Mouse (Mus musculus): ENCODE measurements around the gene Stx11. TPM values are rescaled to one million over a fixed set of nuclear protein-coding genes. Genes with fewer than 3 reads are reported as not detected.

Stx11 gene
- polyA plus RNA-seq, 2 experiments, result 2.1 to 4.4 TPM

DNA sequence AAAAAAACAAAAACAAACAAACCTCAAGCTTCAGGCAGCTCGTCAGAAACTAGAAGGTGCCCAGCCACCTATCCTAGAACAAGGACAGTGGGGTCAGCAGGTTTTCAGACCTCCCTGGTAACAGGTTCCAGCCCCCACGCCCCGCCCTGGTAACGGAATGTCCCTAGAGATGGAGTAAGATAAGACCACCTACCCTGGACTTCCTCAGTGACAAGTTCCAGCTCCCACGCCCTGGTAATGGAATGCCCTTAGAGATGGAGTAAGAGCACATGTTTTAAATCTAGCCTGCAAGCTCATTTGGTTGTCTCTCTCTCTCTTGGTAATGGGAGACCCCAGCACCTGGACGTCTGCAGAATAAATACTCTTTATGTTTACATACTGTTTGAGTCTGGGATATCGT lies 48.3 kb downstream of the Stx11 start:
- ATAC-seq (ENCODE audit: low FRiP score, low read depth) (no peak), DNase-seq (ENCODE audit: low spot score) (no peak)
- no peaks in the 10 kb centered on the region for H3K9me3 ChIP-seq (ENCODE audit: control insufficient read depth, low read length)
- H3K27ac ChIP-seq (replicated peaks; ENCODE audit: low read depth, low read length), result no peak overlapping the region
- no peaks in the 10 kb centered on the region for H3K36me3 ChIP-seq (ENCODE audit: control insufficient read depth, insufficient read depth, low read length)
- H3K4me1 ChIP-seq (ENCODE audit: control insufficient read depth, insufficient read depth, low read length), result peaks cover 3% of the 10 kb centered on the region; the same call in 1 of the 2 replicates
- H3K27me3 ChIP-seq (ENCODE audit: control insufficient read depth, insufficient read depth, low read length), result no peaks in the 10 kb centered on the region
- no peak overlapping the region for H3K4me2 ChIP-seq (replicated peaks; ENCODE audit: low read depth, low read length, severe bottlenecking)
- H3K9ac ChIP-seq (ENCODE audit: low read depth, low read length, severe bottlenecking), result no peak overlapping the region
- 61% methylated on average over 7 of the region's 7 CpGs for WGBS
- no peak overlapping the region for H3K4me3 ChIP-seq (replicated peaks; ENCODE audit: low read length)
- no peak for TF ChIP-seq POLR2A (IDR thresholded peaks at IDR 0.05; ENCODE audit: borderline replicate concordance, extremely low read depth, insufficient read depth, insufficient read length)

DNA sequence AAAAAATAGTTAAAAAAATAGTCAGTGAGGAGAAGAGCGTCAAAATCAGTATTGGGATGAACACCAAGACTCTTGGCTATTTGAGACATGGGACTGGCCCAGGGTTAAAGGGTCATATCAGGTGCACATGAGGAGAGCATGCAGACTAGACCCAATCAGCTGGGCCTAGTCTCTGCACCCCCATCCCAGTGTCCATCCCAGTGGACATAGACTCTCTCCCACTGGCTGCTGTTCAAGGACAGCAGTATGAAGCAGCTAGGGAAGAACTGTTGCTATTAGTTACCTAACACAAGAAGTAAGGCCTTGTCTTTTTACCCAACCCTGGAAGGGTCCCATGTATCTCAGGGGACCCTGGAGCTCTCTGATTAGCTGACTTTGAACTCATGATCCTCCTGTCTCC lies 49.9 kb downstream of the Stx11 start:
- no peaks in the 10 kb centered on the region for H3K27me3 ChIP-seq (ENCODE audit: control insufficient read depth, insufficient read depth, low read length)
- H3K4me3 ChIP-seq (replicated peaks; ENCODE audit: low read length), result no peak overlapping the region
- DNase-seq (ENCODE audit: low spot score) (no peak), ATAC-seq (ENCODE audit: low FRiP score, low read depth) (no peak)
- no peaks in the 10 kb centered on the region for H3K9me3 ChIP-seq (ENCODE audit: control insufficient read depth, low read length)
- TF ChIP-seq POLR2A (IDR thresholded peaks at IDR 0.05; ENCODE audit: borderline replicate concordance, extremely low read depth, insufficient read depth, insufficient read length), result no peak
- H3K27ac ChIP-seq (replicated peaks; ENCODE audit: low read depth, low read length), result no peak overlapping the region
- no peak overlapping the region for H3K4me2 ChIP-seq (replicated peaks; ENCODE audit: low read depth, low read length, severe bottlenecking)
- H3K9ac ChIP-seq (ENCODE audit: low read depth, low read length, severe bottlenecking), result no peak overlapping the region
- WGBS, result 89% methylated on average over 1 of the region's 1 CpGs
- no peaks in the 10 kb centered on the region for H3K36me3 ChIP-seq (ENCODE audit: control insufficient read depth, insufficient read depth, low read length)
- peaks cover 3% of the 10 kb centered on the region; the same call in 1 of the 2 replicates for H3K4me1 ChIP-seq (ENCODE audit: control insufficient read depth, insufficient read depth, low read length)

DNA sequence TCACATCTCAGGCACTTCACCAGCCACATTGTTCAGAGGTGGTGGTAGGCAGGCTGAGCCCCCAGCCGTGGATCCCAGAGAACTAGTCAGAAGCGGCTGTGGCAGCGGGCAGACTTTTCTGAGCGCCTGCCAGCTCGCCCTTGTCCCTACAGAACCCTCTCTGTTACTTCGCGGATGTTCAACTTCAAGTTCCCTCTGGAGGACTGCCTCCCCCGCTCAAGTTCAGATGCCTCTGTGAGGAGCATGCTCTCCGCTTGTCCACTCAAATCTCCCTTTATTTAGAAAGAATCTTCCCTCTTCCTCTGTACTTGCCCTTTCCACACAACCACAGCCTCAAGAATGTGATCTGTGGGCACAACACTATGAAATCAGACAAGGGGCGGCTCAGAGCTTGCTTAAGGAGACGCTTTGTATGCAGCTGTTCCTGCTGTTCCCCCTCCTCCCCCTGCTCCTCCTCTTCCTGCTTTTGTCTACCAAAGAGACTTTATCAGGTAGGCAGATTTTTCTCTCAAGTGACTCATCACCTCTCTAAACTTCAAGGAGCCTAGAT lies 52.0 kb downstream of the Stx11 start:
- H3K27me3 ChIP-seq (ENCODE audit: control insufficient read depth, insufficient read depth, low read length), result no peaks in the 10 kb centered on the region
- no peak overlapping the region for H3K9ac ChIP-seq (ENCODE audit: low read depth, low read length, severe bottlenecking)
- H3K4me2 ChIP-seq (replicated peaks; ENCODE audit: low read depth, low read length, severe bottlenecking), result peak overlapping the region; percentile 15; the same call in 1 of the 2 replicates
- WGBS, result 67% methylated on average over 11 of the region's 11 CpGs
- TF ChIP-seq POLR2A (IDR thresholded peaks at IDR 0.05; ENCODE audit: borderline replicate concordance, extremely low read depth, insufficient read depth, insufficient read length), result no peak
- H3K4me3 ChIP-seq (replicated peaks; ENCODE audit: low read length), result no peak overlapping the region
- H3K36me3 ChIP-seq (ENCODE audit: control insufficient read depth, insufficient read depth, low read length), result no peaks in the 10 kb centered on the region
- DNase-seq (ENCODE audit: low spot score) (no peak), ATAC-seq (ENCODE audit: low FRiP score, low read depth) (peak; percentile 38; the same call in 1 of the 2 replicates)
- H3K9me3 ChIP-seq (ENCODE audit: control insufficient read depth, low read length), result no peaks in the 10 kb centered on the region
- peak overlapping the region; percentile 48; the same call in 1 of the 2 replicates for H3K27ac ChIP-seq (replicated peaks; ENCODE audit: low read depth, low read length)
- peaks cover 3% of the 10 kb centered on the region; the same call in 1 of the 2 replicates for H3K4me1 ChIP-seq (ENCODE audit: control insufficient read depth, insufficient read depth, low read length)

DNA sequence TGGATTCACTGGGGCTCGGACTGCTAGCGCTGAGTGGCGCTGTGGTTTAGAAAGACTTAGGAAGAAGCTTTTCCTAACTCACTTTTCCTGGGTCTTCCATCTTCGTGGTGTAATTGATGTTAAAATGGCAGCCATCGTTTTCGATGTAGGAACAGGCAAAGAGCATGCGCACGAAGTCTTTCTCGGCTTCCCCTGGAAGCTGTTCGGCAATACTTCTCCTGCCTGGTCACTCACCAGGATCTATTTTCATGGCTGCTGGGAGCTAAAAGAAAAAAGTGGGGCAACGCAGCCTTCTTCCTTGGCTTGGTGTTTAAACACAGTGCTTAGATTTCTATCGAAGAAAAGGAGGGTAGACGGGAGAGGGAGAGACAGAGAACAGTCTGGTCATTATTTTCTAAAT lies 52.6 kb downstream of the Stx11 start:
- H3K4me3 ChIP-seq (replicated peaks; ENCODE audit: low read length), result no peak overlapping the region
- no peak overlapping the region for H3K9ac ChIP-seq (ENCODE audit: low read depth, low read length, severe bottlenecking)
- H3K27me3 ChIP-seq (ENCODE audit: control insufficient read depth, insufficient read depth, low read length), result no peaks in the 10 kb centered on the region
- H3K27ac ChIP-seq (replicated peaks; ENCODE audit: low read depth, low read length), result peak overlapping the region; percentile 48; the same call in 1 of the 2 replicates
- peaks cover 3% of the 10 kb centered on the region; the same call in 1 of the 2 replicates for H3K4me1 ChIP-seq (ENCODE audit: control insufficient read depth, insufficient read depth, low read length)
- 0 out of 2 replicates have a peak overlapping the region, but pooled peaks have one; percentile 15 for H3K4me2 ChIP-seq (replicated peaks; ENCODE audit: low read depth, low read length, severe bottlenecking)
- H3K36me3 ChIP-seq (ENCODE audit: control insufficient read depth, insufficient read depth, low read length), result no peaks in the 10 kb centered on the region
- WGBS, result 87% methylated on average over 13 of the region's 13 CpGs
- no peak for TF ChIP-seq POLR2A (IDR thresholded peaks at IDR 0.05; ENCODE audit: borderline replicate concordance, extremely low read depth, insufficient read depth, insufficient read length)
- DNase-seq (ENCODE audit: low spot score) (no peak), ATAC-seq (ENCODE audit: low FRiP score, low read depth) (no peak)
- H3K9me3 ChIP-seq (ENCODE audit: control insufficient read depth, low read length), result no peaks in the 10 kb centered on the region

DNA sequence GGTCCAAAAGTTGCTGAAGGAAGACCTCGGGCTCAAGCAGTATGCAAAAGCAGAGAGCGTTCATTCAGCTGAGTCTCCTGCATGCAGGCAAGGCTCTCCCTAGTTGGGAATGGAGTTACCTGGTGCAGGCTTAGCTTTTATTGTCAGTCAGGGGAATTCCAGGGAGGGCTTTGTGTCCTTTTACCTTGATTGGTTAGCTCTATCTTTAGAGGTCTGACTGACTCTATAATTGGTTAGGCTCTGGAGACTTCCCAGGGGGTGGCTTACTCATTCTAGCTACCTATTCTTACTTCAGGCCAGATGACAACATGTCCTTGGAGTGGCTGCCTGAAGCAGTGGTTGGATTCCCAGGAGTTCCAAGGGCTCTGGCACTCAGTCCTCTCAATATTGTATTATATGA lies 54.2 kb downstream of the Stx11 start:
- H3K36me3 ChIP-seq (ENCODE audit: control insufficient read depth, insufficient read depth, low read length), result no peaks in the 10 kb centered on the region
- H3K4me2 ChIP-seq (replicated peaks; ENCODE audit: low read depth, low read length, severe bottlenecking), result no peak overlapping the region
- H3K4me1 ChIP-seq (ENCODE audit: control insufficient read depth, insufficient read depth, low read length), result peaks cover 3% of the 10 kb centered on the region; the same call in 1 of the 2 replicates
- H3K9ac ChIP-seq (ENCODE audit: low read depth, low read length, severe bottlenecking), result no peak overlapping the region
- H3K4me3 ChIP-seq (replicated peaks; ENCODE audit: low read length), result no peak overlapping the region
- no peak overlapping the region for H3K27ac ChIP-seq (replicated peaks; ENCODE audit: low read depth, low read length)
- DNase-seq (ENCODE audit: low spot score) (no peak), ATAC-seq (ENCODE audit: low FRiP score, low read depth) (no peak)
- no peaks in the 10 kb centered on the region for H3K9me3 ChIP-seq (ENCODE audit: control insufficient read depth, low read length)
- H3K27me3 ChIP-seq (ENCODE audit: control insufficient read depth, insufficient read depth, low read length), result no peaks in the 10 kb centered on the region
- TF ChIP-seq POLR2A (IDR thresholded peaks at IDR 0.05; ENCODE audit: borderline replicate concordance, extremely low read depth, insufficient read depth, insufficient read length), result no peak
- 83% methylated on average over 2 of the region's 2 CpGs for WGBS
